Mouse (Mus musculus): ENCODE measurements around the gene Cyp2c66. TPM values are rescaled to one million over a fixed set of nuclear protein-coding genes. Genes with fewer than 3 reads are reported as not detected.
"Not testable (repeated sequence)": the region's sequence is repeated elsewhere in the genome, so short reads cannot be mapped to it uniquely, and the experiment has no call there.

Cyp2c66 gene
- polyA plus RNA-seq (2014; fragmentation: Nextera tagmentation; extraction: Ambion mirVana) = not detected in 2 replicates

DNA sequence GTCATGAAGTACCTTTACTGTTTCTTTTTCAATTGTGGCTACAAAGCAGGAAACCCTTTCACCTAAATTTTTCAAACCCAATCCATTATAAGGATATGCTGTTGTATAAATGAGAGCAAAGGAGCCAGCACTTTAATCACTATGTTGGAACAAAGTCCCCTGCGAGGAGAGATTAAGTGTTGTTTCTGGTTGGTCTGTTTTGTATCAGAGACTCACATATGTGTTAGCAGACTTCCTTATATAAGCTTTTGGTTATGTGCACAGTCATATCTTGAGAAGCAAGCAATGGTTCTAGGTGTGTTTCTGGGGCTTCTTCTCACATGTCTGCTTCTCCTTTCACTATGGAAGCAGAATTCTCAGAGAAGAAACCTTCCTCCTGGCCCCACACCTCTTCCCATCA lies at the start of gene Cyp2c66:
Cyp2c66 (plus strand) TSS at position 255 of the 400 bp plus-strand sequence.
- Histone ChIP-seq H3K9me3 (ENCODE audit: control insufficient read depth, low read length) (no peaks in the 10 kb centered on the region), H3K9ac (ENCODE audit: low read length) (no peak within 1 kb of the TSS), H3K4me1 (ENCODE audit: control insufficient read depth, insufficient read depth, low read length) (no peaks in the 10 kb centered on the region), H3K27me3 (ENCODE audit: control insufficient read depth, insufficient read depth, low read length) (no peaks in the 10 kb centered on the region), H3K36me3 (ENCODE audit: control insufficient read depth, insufficient read depth, low read length) (no peaks in the 10 kb centered on the region), H3K4me2 (ENCODE audit: low read depth, severe bottlenecking) (no peak within 1 kb of the TSS), H3K27ac (replicated peaks; ENCODE audit: low read depth, low read length) (no peak within 1 kb of the TSS), H3K4me3 (ENCODE audit: low read depth, low read length) (no peak within 1 kb of the TSS)
- DNase-seq (ENCODE audit: low spot score) = no peak
- 87% methylated on average over 1 of the region's 1 CpGs for WGBS
- no peak for ATAC-seq (ENCODE audit: insufficient number of reproducible peaks, low FRiP score, low TSS enrichment, low read depth)

DNA sequence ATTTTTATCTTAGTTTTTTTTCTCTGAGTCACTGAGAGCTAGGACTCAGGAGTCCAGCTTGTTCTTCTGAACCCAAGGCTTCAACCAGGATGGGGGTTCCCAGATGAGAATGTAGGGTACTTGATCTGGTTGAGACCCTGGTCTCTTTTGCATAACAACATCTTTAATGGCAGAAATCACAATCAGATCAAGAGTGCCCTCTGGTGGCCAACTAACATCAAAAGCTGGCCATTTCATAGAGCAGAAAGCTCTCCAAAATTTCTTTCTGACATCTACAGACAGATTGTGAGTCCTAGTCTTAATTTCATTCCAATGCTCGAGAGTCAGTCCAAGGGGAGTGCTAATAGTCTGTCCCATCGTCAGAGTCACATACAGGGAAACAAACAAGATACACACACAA lies 14.9 kb upstream of the Cyp2c66 start:
- not testable (repeated sequence) for DNase-seq (ENCODE audit: low spot score); H3K4me2 ChIP-seq (ENCODE audit: low read depth, severe bottlenecking); H3K9me3 ChIP-seq (ENCODE audit: control insufficient read depth, low read length); H3K27me3 ChIP-seq (ENCODE audit: control insufficient read depth, insufficient read depth, low read length); ATAC-seq (ENCODE audit: insufficient number of reproducible peaks, low FRiP score, low TSS enrichment, low read depth); H3K36me3 ChIP-seq (ENCODE audit: control insufficient read depth, insufficient read depth, low read length); H3K4me1 ChIP-seq (ENCODE audit: control insufficient read depth, insufficient read depth, low read length); H3K27ac ChIP-seq (replicated peaks; ENCODE audit: low read depth, low read length); H3K4me3 ChIP-seq (ENCODE audit: low read depth, low read length); H3K9ac ChIP-seq (ENCODE audit: low read length)
- 86% methylated on average over 2 of the region's 2 CpGs for WGBS

DNA sequence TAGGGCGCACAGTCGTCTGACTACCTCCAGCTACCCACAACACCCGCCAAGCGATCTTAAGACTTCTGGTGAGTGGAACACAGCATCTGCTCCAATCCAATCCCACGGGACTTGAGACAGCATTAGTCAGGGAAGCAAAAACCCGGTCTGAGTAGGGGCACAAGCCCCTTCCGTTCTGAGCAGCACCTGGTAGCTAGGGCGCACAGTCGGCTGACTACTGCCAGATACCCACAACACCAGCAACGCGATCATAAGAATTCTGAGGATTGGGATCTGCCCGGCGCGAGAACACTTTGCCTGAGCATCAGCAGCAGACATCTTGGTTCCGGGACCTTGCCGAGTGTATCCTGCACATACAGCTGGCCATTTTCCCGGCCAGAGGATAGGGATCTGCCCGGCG lies 43.1 kb downstream of the Cyp2c66 start:
- not testable (repeated sequence) for H3K36me3 ChIP-seq (ENCODE audit: control insufficient read depth, insufficient read depth, low read length); H3K9me3 ChIP-seq (ENCODE audit: control insufficient read depth, low read length); H3K9ac ChIP-seq (ENCODE audit: low read length); H3K27me3 ChIP-seq (ENCODE audit: control insufficient read depth, insufficient read depth, low read length); H3K4me3 ChIP-seq (ENCODE audit: low read depth, low read length); ATAC-seq (ENCODE audit: insufficient number of reproducible peaks, low FRiP score, low TSS enrichment, low read depth); H3K4me1 ChIP-seq (ENCODE audit: control insufficient read depth, insufficient read depth, low read length); DNase-seq (ENCODE audit: low spot score); H3K4me2 ChIP-seq (ENCODE audit: low read depth, severe bottlenecking); H3K27ac ChIP-seq (replicated peaks; ENCODE audit: low read depth, low read length)
- WGBS = 80% methylated on average over 19 of the region's 19 CpGs

Other genes with a start within 250 kb of the Cyp2c66 start
- gene Hells, start 183.0 kb upstream of the Cyp2c66 start, polyA plus RNA-seq (2014; fragmentation: Nextera tagmentation; extraction: Ambion mirVana) = 93.2 and 111 TPM in 2 replicates
- gene Cyp2c55, start 106.9 kb upstream of the Cyp2c66 start, polyA plus RNA-seq (2014; fragmentation: Nextera tagmentation; extraction: Ambion mirVana) = not detected in 2 replicates
- 0.08 TPM in 1 of 2 replicates, not detected in the other for gene Cyp2c65, start 52.9 kb upstream of the Cyp2c66 start, polyA plus RNA-seq (2014; fragmentation: Nextera tagmentation; extraction: Ambion mirVana)
- not detected in 2 replicates for gene Cyp2c29, start 155.5 kb downstream of the Cyp2c66 start, polyA plus RNA-seq (2014; fragmentation: Nextera tagmentation; extraction: Ambion mirVana)

All from limb, embryonic 11.5 days (tissue).